In the genomic region with DNA sequence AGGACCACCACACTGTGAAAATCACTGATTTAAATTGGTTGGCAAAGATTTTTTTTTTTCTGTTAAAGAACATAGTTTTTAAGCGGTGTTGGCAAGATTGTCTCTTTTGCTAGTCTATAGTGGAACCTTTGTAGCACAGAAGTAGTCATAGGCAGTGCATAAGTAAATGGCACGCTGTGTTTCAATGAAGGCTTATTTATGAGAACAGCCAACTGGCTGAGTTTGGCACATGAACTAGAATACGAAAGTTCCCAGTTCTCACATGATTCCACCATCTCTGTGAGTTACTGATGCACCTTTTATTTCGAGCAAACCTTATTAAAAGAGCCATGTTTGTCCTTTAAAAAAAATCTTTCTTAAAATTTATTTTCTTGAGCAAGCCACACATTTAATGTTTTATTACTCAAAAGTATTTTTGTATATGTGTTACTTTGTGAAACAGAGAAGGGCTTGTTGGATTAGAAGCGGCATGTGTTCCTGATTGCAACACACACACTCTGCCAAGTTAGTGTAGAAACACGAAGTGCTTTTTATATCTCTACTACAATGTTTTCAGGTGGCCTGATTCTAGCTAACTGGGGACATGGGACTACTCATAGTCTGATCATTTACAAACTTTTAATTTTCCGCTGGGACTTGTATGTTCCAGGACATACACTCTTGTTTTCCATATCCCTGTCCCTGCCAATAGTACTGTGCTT, we compare ENCODE assay signal across 9 mouse cellular contexts. TPM values are rescaled to one million over a fixed set of nuclear protein-coding genes. Genes with fewer than 3 reads are reported as not detected.
DNase-seq lines count a peak whose midpoint lies in the region; ATAC-seq and TF ChIP-seq lines count a peak whose summit lies in the region.
"Had no signal": no experiment of that assay in that cellular context is flagged by ENCODE, and none has a peak within 500 bp of the region (broad histone marks: within the 10 kb centered on the region; RNA-seq: fewer than 3 reads in every experiment).

No protein-coding gene starts in this region.

- TF ChIP-seq CTCF in midbrain, postnatal 0 days (IDR thresholded peaks at IDR 0.05) = no peak

- no peak for ATAC-seq in limb, embryonic 15.5 days (ENCODE audit: insufficient number of reproducible peaks, low FRiP score, low TSS enrichment, low read depth)
- no peak for ATAC-seq in embryonic facial prominence, embryonic 14.5 days (ENCODE audit: low read depth)
- no peak for ATAC-seq in hindbrain, embryonic 11.5 days (ENCODE audit: low FRiP score)
- no peak for ATAC-seq in midbrain, postnatal 0 days (ENCODE audit: low FRiP score)

- peaks cover 20% of the 10 kb centered on the region for H3K4me1 ChIP-seq in limb, embryonic 15.5 days
- H3K4me1 ChIP-seq in limb, embryonic 10.5 days = peaks cover 20% of the 10 kb centered on the region
- peaks cover 22% of the 10 kb centered on the region for H3K4me1 ChIP-seq in embryonic facial prominence, embryonic 14.5 days (ENCODE audit: control insufficient read depth, insufficient read depth, low read length)
- H3K4me1 ChIP-seq in hindbrain, embryonic 11.5 days (replicated peaks; ENCODE audit: control insufficient read depth, insufficient read depth, low read length) = no peaks in the 10 kb centered on the region; the same call in 1 of the 2 replicates
- peaks cover 8% of the 10 kb centered on the region; the same call in 1 of the 2 replicates for H3K4me1 ChIP-seq in midbrain, postnatal 0 days (ENCODE audit: insufficient read depth, low read length)

- no peaks in the 10 kb centered on the region for H3K9me3 ChIP-seq in limb, embryonic 15.5 days
- H3K9me3 ChIP-seq in limb, embryonic 10.5 days (replicated peaks) = no peaks in the 10 kb centered on the region
- no peaks in the 10 kb centered on the region for H3K9me3 ChIP-seq in embryonic facial prominence, embryonic 14.5 days (ENCODE audit: control insufficient read depth, low read length)
- no peaks in the 10 kb centered on the region for H3K9me3 ChIP-seq in hindbrain, embryonic 11.5 days (ENCODE audit: control insufficient read depth, low read length)
- H3K9me3 ChIP-seq in midbrain, postnatal 0 days (ENCODE audit: low read length) = no peaks in the 10 kb centered on the region

- no peak for DNase-seq in limb, embryonic 10.5 days (ENCODE audit: low spot score)
- no peak for DNase-seq in embryonic facial prominence, embryonic 14.5 days (ENCODE audit: low spot score)
- DNase-seq in hindbrain, embryonic 11.5 days (ENCODE audit: low spot score) = no peak
- DNase-seq in midbrain, postnatal 0 days (ENCODE audit: low spot score) = no peak
- DNase-seq in urinary bladder, postnatal 36 days (ENCODE audit: low spot score in 2 of 2) = no peak
- DNase-seq in adrenal gland, postnatal 10 days = no peak
- DNase-seq: embryo, embryonic 11 days; lung, postnatal 10 days had no signal

- H3K4me2 ChIP-seq in limb, embryonic 15.5 days = no peak overlapping the region
- H3K4me2 ChIP-seq in embryonic facial prominence, embryonic 14.5 days (ENCODE audit: low read depth, low read length) = no peak overlapping the region
- no peak overlapping the region for H3K4me2 ChIP-seq in hindbrain, embryonic 11.5 days (replicated peaks; ENCODE audit: low read depth, low read length)
- H3K4me2 ChIP-seq in midbrain, postnatal 0 days (ENCODE audit: low read depth, low read length, poor library complexity, severe bottlenecking) = peak overlapping the region; percentile 73

- H3K9ac ChIP-seq in limb, embryonic 15.5 days = no peak overlapping the region
- no peak overlapping the region for H3K9ac ChIP-seq in embryonic facial prominence, embryonic 14.5 days (ENCODE audit: low read depth, low read length)
- H3K9ac ChIP-seq in hindbrain, embryonic 11.5 days (ENCODE audit: low read depth, low read length) = no peak overlapping the region
- H3K9ac ChIP-seq in midbrain, postnatal 0 days (replicated peaks; ENCODE audit: low read length, poor library complexity, severe bottlenecking) = no peak overlapping the region

- H3K36me3 ChIP-seq in limb, embryonic 15.5 days = no peaks in the 10 kb centered on the region
- H3K36me3 ChIP-seq in limb, embryonic 10.5 days = no peaks in the 10 kb centered on the region
- no peaks in the 10 kb centered on the region for H3K36me3 ChIP-seq in embryonic facial prominence, embryonic 14.5 days (ENCODE audit: control insufficient read depth, insufficient read depth, low read length)
- H3K36me3 ChIP-seq in hindbrain, embryonic 11.5 days (ENCODE audit: control insufficient read depth, insufficient read depth, low read length) = no peaks in the 10 kb centered on the region
- 0 out of 2 replicates have a peak, but pooled peaks cover 3% of the 10 kb centered on the region for H3K36me3 ChIP-seq in midbrain, postnatal 0 days (ENCODE audit: insufficient read depth, low read length)

- H3K4me3 ChIP-seq in limb, embryonic 15.5 days = no peak overlapping the region
- H3K4me3 ChIP-seq in limb, embryonic 10.5 days = no peak overlapping the region
- no peak overlapping the region for H3K4me3 ChIP-seq in embryonic facial prominence, embryonic 14.5 days (ENCODE audit: low read depth, low read length)
- no peak overlapping the region for H3K4me3 ChIP-seq in hindbrain, embryonic 11.5 days (ENCODE audit: low read depth, low read length)
- H3K4me3 ChIP-seq in midbrain, postnatal 0 days (ENCODE audit: low read depth, low read length) = no peak overlapping the region; the same call in 1 of the 2 replicates

- 65% methylated on average over 7 of the region's 7 CpGs for WGBS in limb, embryonic 15.5 days
- 94% methylated on average over 7 of the region's 7 CpGs for WGBS in limb, embryonic 10.5 days
- WGBS in embryonic facial prominence, embryonic 14.5 days = 83% methylated on average over 7 of the region's 7 CpGs
- 90% methylated on average over 7 of the region's 7 CpGs for WGBS in hindbrain, embryonic 11.5 days
- 75% methylated on average over 7 of the region's 7 CpGs for WGBS in midbrain, postnatal 0 days

- H3K27ac ChIP-seq in limb, embryonic 15.5 days = peak overlapping the region; percentile 11; the same call in 1 of the 2 replicates
- H3K27ac ChIP-seq in limb, embryonic 10.5 days = no peak overlapping the region
- 0 out of 2 replicates have a peak overlapping the region, but pooled peaks have one; percentile 10 for H3K27ac ChIP-seq in embryonic facial prominence, embryonic 14.5 days (replicated peaks; ENCODE audit: low read depth, low read length)
- peak overlapping the region; percentile 51; the same call in 1 of the 2 replicates for H3K27ac ChIP-seq in hindbrain, embryonic 11.5 days (ENCODE audit: low read depth, low read length)
- no peak overlapping the region for H3K27ac ChIP-seq in midbrain, postnatal 0 days (ENCODE audit: low read depth, low read length)

- H3K27me3 ChIP-seq in limb, embryonic 15.5 days = no peaks in the 10 kb centered on the region
- 0 out of 2 replicates have a peak, but pooled peaks cover 3% of the 10 kb centered on the region for H3K27me3 ChIP-seq in limb, embryonic 10.5 days (ENCODE audit: low read depth, poor library complexity, severe bottlenecking)
- no peaks in the 10 kb centered on the region for H3K27me3 ChIP-seq in embryonic facial prominence, embryonic 14.5 days (replicated peaks; ENCODE audit: control insufficient read depth, insufficient read depth, low read length)
- H3K27me3 ChIP-seq in hindbrain, embryonic 11.5 days (ENCODE audit: control insufficient read depth, insufficient read depth, low read length) = no peaks in the 10 kb centered on the region
- H3K27me3 ChIP-seq in midbrain, postnatal 0 days (ENCODE audit: insufficient read depth, low read length) = no peaks in the 10 kb centered on the region

RNA-seq across cellular contexts. Expression of a gene that starts 3.8 kb away (rescaled TPM):
- 7.0 and 8.8 TPM in 2 replicates for polyA plus RNA-seq in limb, embryonic 15.5 days (2015; fragmentation: Nextera tagmentation; extraction: Ambion mirVana)
- 5.4 and 8.0 TPM in 2 replicates for polyA plus RNA-seq in limb, embryonic 10.5 days (2016; fragmentation: Nextera tagmentation; extraction: Ambion mirVana)
- 15.3 and 16.2 TPM in 2 replicates for polyA plus RNA-seq in embryonic facial prominence, embryonic 14.5 days (2014; fragmentation: Nextera tagmentation; extraction: Ambion mirVana)
- polyA plus RNA-seq in hindbrain, embryonic 11.5 days (2014; fragmentation: Nextera tagmentation; extraction: Ambion mirVana) = 12.4 and 15.0 TPM in 2 replicates
- total RNA-seq in midbrain, postnatal 0 days (2014; rRNA removed) = 35.3 and 37.6 TPM in 2 replicates
- polyA plus RNA-seq in midbrain, postnatal 0 days (2015; fragmentation: Nextera tagmentation; extraction: Ambion mirVana) = 10.7 and 12.0 TPM in 2 replicates
- total RNA-seq in adrenal gland, postnatal 10 days (2021) = 10 to 100 TPM; 17.7 to 20.5 TPM

Comparison
In these comparisons a context has a peak if more than half of its experiments do, and no peak if none do; other contexts are left out.
1. H3K27ac ChIP-seq: peak in limb, embryonic 15.5 days (single experiment), embryonic facial prominence, embryonic 14.5 days (single experiment) and hindbrain, embryonic 11.5 days (single experiment); none in limb, embryonic 10.5 days (single experiment) and midbrain, postnatal 0 days (single experiment).